In the genomic region with DNA sequence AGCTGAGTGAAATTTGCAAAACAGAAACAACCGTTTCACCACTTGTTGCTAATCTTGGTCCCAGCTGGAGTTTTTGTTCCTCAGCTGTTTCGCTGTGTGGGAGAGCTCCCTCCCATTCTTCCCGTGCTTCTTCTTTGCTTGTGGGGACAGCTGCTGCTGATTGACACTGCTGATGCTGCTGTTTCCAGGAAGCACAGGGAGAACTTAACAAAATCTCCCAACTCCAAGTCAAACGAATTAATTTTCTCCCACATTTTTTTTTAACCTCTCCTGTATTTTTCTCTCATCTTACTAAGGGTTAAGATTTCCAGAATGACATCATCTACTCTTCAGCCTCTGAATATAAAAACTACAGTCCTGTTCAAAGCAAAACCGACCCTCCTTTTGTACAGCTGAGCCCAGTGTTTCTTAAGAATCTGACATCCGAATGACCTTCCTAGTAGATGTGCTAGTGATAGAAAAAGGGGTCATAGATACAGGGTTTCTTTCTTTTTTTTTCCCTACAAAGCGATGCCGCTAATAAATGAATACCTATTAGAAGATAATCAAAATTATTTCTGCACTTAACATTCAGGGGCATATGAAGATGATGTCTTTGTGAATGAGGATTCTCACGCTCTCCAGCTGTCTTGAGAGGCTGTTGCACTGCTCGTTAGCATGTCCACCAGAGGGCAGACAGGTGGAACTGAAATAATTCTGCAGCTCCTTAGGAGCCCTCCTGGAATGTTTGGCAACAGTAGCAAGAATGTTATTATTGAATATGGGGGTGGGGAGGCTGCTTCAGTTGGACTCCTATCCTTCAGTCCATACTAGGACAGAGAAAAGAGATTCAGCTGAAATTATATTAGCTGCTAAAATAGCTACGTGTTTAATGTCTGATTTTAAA, we compare ENCODE assay signal across 9 mouse cellular contexts.
A peak's percentile ranks its signal among the peaks of the same experiment; 100 is the strongest.
DNase-seq lines count a peak whose midpoint lies in the region; ATAC-seq and TF ChIP-seq lines count a peak whose summit lies in the region.
"Had no signal": no experiment of that assay in that cellular context is flagged by ENCODE, and none has a peak within 500 bp of the region (broad histone marks: within the 10 kb centered on the region; RNA-seq: fewer than 3 reads in every experiment).

No protein-coding gene starts in this region.

- 16% methylated on average over 11 of the region's 11 CpGs for WGBS in hindbrain, embryonic 10.5 days
- WGBS in midbrain, embryonic 10.5 days = 15% methylated on average over 11 of the region's 11 CpGs
- 23% methylated on average over 11 of the region's 11 CpGs for WGBS in stomach, embryonic 16.5 days

- peak; percentile 44; the same call in 1 of the 2 replicates for ATAC-seq in stomach, embryonic 16.5 days (ENCODE audit: insufficient read depth, low FRiP score)

- H3K36me3 ChIP-seq in hindbrain, embryonic 10.5 days = no peaks in the 10 kb centered on the region
- H3K36me3 ChIP-seq in midbrain, embryonic 10.5 days = no peaks in the 10 kb centered on the region
- H3K36me3 ChIP-seq in stomach, embryonic 16.5 days (ENCODE audit: control insufficient read depth, insufficient read depth, low read length) = no peaks in the 10 kb centered on the region

- H3K4me1 ChIP-seq in embryonic fibroblast, embryonic 13.5 days (ENCODE audit: control insufficient read depth, insufficient read depth, low read length) = peaks cover 2% of the 10 kb centered on the region
- H3K4me1 ChIP-seq in hindbrain, embryonic 10.5 days (replicated peaks) = peaks cover 21% of the 10 kb centered on the region
- peaks cover 22% of the 10 kb centered on the region for H3K4me1 ChIP-seq in midbrain, embryonic 10.5 days
- peaks cover 3% of the 10 kb centered on the region; the same call in 1 of the 2 replicates for H3K4me1 ChIP-seq in stomach, embryonic 16.5 days (ENCODE audit: control insufficient read depth, insufficient read depth, low read length)
- H3K4me1 ChIP-seq: megakaryocyte, embryonic 14.5 days had no signal

- peak; percentile 38; the same call in 1 of the 2 replicates for TF ChIP-seq CTCF in embryonic fibroblast, embryonic 13.5 days (IDR thresholded peaks at IDR 0.05; ENCODE audit: borderline replicate concordance, insufficient read depth, low read length)

- no peaks in the 10 kb centered on the region for H3K27me3 ChIP-seq in hindbrain, embryonic 10.5 days (ENCODE audit: insufficient read depth, poor library complexity, severe bottlenecking)
- H3K27me3 ChIP-seq in midbrain, embryonic 10.5 days (ENCODE audit: low read depth, poor library complexity, severe bottlenecking) = no peaks in the 10 kb centered on the region
- H3K27me3 ChIP-seq in stomach, embryonic 16.5 days (ENCODE audit: control insufficient read depth, insufficient read depth, low read length) = no peaks in the 10 kb centered on the region
- H3K27me3 ChIP-seq: megakaryocyte, embryonic 14.5 days had no signal

- DNase-seq in 3T3-L1 (ENCODE audit: low read depth, low spot score) = peak; percentile 69
- peak; percentile 82 for DNase-seq in R1 (ENCODE audit: low read depth, low spot score)
- DNase-seq in hindbrain, embryonic 10.5 days (ENCODE audit: low spot score) = peak; percentile 51
- DNase-seq in layer of hippocampus, postnatal 14 days (ENCODE audit: low spot score in 2 of 2) = peak; percentile 27 to 34
- peak; percentile 45 for DNase-seq in midbrain, embryonic 10.5 days (ENCODE audit: low spot score)
- DNase-seq in thymus, postnatal 14 days = no peak

- H3K4me2 ChIP-seq in stomach, embryonic 16.5 days (ENCODE audit: low read depth, low read length) = 0 out of 2 replicates have a peak overlapping the region, but pooled peaks have one; percentile 7

- TF ChIP-seq POLR2A in embryonic fibroblast, embryonic 13.5 days (IDR thresholded peaks at IDR 0.05; ENCODE audit: low read depth, low read length) = no peak

- no peaks in the 10 kb centered on the region for H3K9me3 ChIP-seq in hindbrain, embryonic 10.5 days
- H3K9me3 ChIP-seq in midbrain, embryonic 10.5 days (replicated peaks) = 0 out of 2 replicates have a peak, but pooled peaks cover 3% of the 10 kb centered on the region
- H3K9me3 ChIP-seq in stomach, embryonic 16.5 days (replicated peaks; ENCODE audit: control insufficient read depth, low read length) = no peaks in the 10 kb centered on the region

- H3K4me3 ChIP-seq in embryonic fibroblast, embryonic 13.5 days (ENCODE audit: insufficient read depth, low read length) = no peak overlapping the region
- peak overlapping the region; percentile 29 for H3K4me3 ChIP-seq in hindbrain, embryonic 10.5 days
- H3K4me3 ChIP-seq in midbrain, embryonic 10.5 days = peak overlapping the region; percentile 5; the same call in 1 of the 2 replicates
- H3K4me3 ChIP-seq in stomach, embryonic 16.5 days (replicated peaks; ENCODE audit: low read length) = no peak overlapping the region
- H3K4me3 ChIP-seq: megakaryocyte, embryonic 14.5 days had no signal

- no peak overlapping the region for H3K27ac ChIP-seq in embryonic fibroblast, embryonic 13.5 days (ENCODE audit: insufficient read depth, low read length)
- peak overlapping the region; percentile 50 for H3K27ac ChIP-seq in hindbrain, embryonic 10.5 days
- H3K27ac ChIP-seq in midbrain, embryonic 10.5 days (replicated peaks) = peak overlapping the region; percentile 65
- H3K27ac ChIP-seq in stomach, embryonic 16.5 days (ENCODE audit: low read length) = no peak overlapping the region

- no peak overlapping the region for H3K9ac ChIP-seq in stomach, embryonic 16.5 days (ENCODE audit: low read length)

Comparison
In these comparisons a context has a peak if more than half of its experiments do, and no peak if none do; other contexts are left out.
1. H3K27ac ChIP-seq: peak in hindbrain, embryonic 10.5 days (single experiment) and midbrain, embryonic 10.5 days (single experiment); none in embryonic fibroblast, embryonic 13.5 days (single experiment) and stomach, embryonic 16.5 days (single experiment).
2. H3K4me3 ChIP-seq: peak in hindbrain, embryonic 10.5 days (single experiment) and midbrain, embryonic 10.5 days (single experiment); none in embryonic fibroblast, embryonic 13.5 days (single experiment) and stomach, embryonic 16.5 days (single experiment).